Mouse (Mus musculus) CH12.LX (cell line): ENCODE results near the gene Zbtb21.

Experiments used
- CTCF ChIP-seq, 2 experiments: IDR thresholded peaks in 1 of 2; conservative IDR thresholded peaks in 1 of 2; 2 replicates each; pipeline ENCODE4 v1.5.1; 2011 to 2012; ENCODE audit warnings: low read depth in 2 of 2, low read length in 2 of 2, improper control_type of control experiment in 1 of 2, inconsistent platforms in 1 of 2, mild to moderate bottlenecking in 1 of 2, moderate library complexity in 1 of 2
- E2F4 ChIP-seq: IDR thresholded peaks from 2 replicates; pipeline ENCODE4 v1.6.1; 2011; ENCODE audit warnings: low read depth, low read length, improper control_type of control experiment; ENCODE audit not compliant: insufficient replicate concordance
- ELF1 ChIP-seq: IDR thresholded peaks from 2 replicates; pipeline ENCODE4 v1.6.1; 2014; ENCODE audit warnings: low read depth, mild to moderate bottlenecking, inconsistent platforms, low read length, improper control_type of control experiment
- MAFK ChIP-seq: IDR thresholded peaks from 2 replicates; pipeline ENCODE4 v1.6.1; 2011; ENCODE audit warnings: low read length, improper control_type of control experiment; ENCODE audit not compliant: insufficient replicate concordance
- MYC ChIP-seq: IDR thresholded peaks from 2 replicates; pipeline ENCODE4 v1.6.1; 2011; ENCODE audit warnings: low read depth, mild to moderate bottlenecking, improper control_type of control experiment, low read length
- TBP ChIP-seq: conservative IDR thresholded peaks from 2 replicates; pipeline ENCODE4 v1.6.1; 2011; ENCODE audit warnings: low read depth, low read length, improper control_type of control experiment
- USF1 ChIP-seq: IDR thresholded peaks from 2 replicates; pipeline ENCODE4 v1.6.1; 2014; ENCODE audit warnings: low read depth, mild to moderate bottlenecking, inconsistent platforms, low read length, improper control_type of control experiment

DNA sequence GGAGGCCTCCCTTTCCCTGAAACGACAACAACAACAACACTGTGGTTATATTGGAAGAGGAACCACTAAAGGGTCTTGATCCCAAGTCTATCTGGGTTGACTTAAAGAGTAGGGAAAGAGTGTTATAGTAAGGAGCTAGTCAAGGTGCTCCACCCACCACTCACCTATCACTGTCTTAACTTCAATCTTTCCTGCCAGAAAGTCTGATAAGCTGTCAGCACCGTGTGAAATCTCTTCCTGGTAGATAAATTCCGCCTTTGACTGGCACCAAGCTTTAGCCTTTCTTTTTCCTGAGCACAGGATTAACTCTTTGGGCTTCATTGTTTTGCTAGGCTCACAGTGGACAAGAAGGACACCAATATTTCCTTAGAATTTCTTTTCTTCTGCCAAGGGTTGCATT, 58.4 kb downstream of the Zbtb21 start:
- TF ChIP-seq MYC (no peak), CTCF (conservative IDR thresholded peaks at IDR 0.05 in 1 of 2, IDR thresholded peaks at IDR 0.05 in 1 of 2; ENCODE audit: low read depth in 2 of 2, low read length in 2 of 2) (no peak), TBP (no peak), USF1 (no peak), E2F4 (no peak), MAFK (no peak), ELF1 (no peak)
